Mouse (Mus musculus): ENCODE measurements around the gene Slc35f5. TPM values are rescaled to one million over a fixed set of nuclear protein-coding genes. Genes with fewer than 3 reads are reported as not detected.
A peak's percentile ranks its signal among the peaks of the same experiment; 100 is the strongest.

Gene Slc35f5
- total and polyA plus RNA-seq, 3 experiments = 5.8 to 7.0 TPM; not detected in 1

GRCm38 (mm10) chr1:125574219-125574618 lies 13.8 kb downstream of the Slc35f5 start:
- no peak overlapping the region for H3K4me3 ChIP-seq (ENCODE audit: control insufficient read depth in 1 of 2, insufficient read depth in 1 of 2, low read depth in 2 of 2, low read length in 2 of 2)
- H3K27me3 ChIP-seq (ENCODE audit: control insufficient read depth in 1 of 2, insufficient read depth in 2 of 2, low read length in 2 of 2) = no peaks in the 10 kb centered on the region
- no peaks in the 10 kb centered on the region for H3K9me3 ChIP-seq (replicated peaks; ENCODE audit: insufficient read depth, low read length)
- no peaks in the 10 kb centered on the region for H3K79me2 ChIP-seq (ENCODE audit: control insufficient read depth, insufficient read depth, low read length, poor library complexity)
- no peak for DNase-seq (ENCODE audit: low read depth, low spot score)
- no peak for TF ChIP-seq ETS1 (IDR thresholded peaks at IDR 0.05; ENCODE audit: low read depth, low read length)
- TF ChIP-seq TCF12 (IDR thresholded peaks at IDR 0.05; ENCODE audit: low read depth, low read length) = no peak
- no peak for TF ChIP-seq MAFK (IDR thresholded peaks at IDR 0.05; ENCODE audit: borderline replicate concordance, low read depth, low read length)
- no peak for TF ChIP-seq GABPA (IDR thresholded peaks at IDR 0.05; ENCODE audit: low read depth, low read length)
- TF ChIP-seq MEF2A (IDR thresholded peaks at IDR 0.05; ENCODE audit: extremely low read depth, insufficient replicate concordance, low read depth, low read length, poor library complexity, severe bottlenecking) = no peak
- TF ChIP-seq GATA1 (IDR thresholded peaks at IDR 0.05; ENCODE audit: low read depth, low read length) = no peak
- no peak for TF ChIP-seq SIN3A (IDR thresholded peaks at IDR 0.05; ENCODE audit: low read length)
- TF ChIP-seq MAX (IDR thresholded peaks at IDR 0.05; ENCODE audit: low read length) = no peak
- TF ChIP-seq RCOR1 (IDR thresholded peaks at IDR 0.05; ENCODE audit: low read depth, low read length) = no peak
- TF ChIP-seq SMC3 (IDR thresholded peaks at IDR 0.05; ENCODE audit: low read depth, low read length) = no peak
- no peak for TF ChIP-seq ZNF384 (IDR thresholded peaks at IDR 0.05; ENCODE audit: low read depth, low read length)
- TF ChIP-seq MYB (IDR thresholded peaks at IDR 0.05; ENCODE audit: low read depth, low read length) = no peak
- TF ChIP-seq CHD2 (IDR thresholded peaks at IDR 0.05; ENCODE audit: low read length) = no peak
- no peak for TF ChIP-seq KAT2A (conservative IDR thresholded peaks at IDR 0.05; ENCODE audit: low read depth, low read length)
- no peak for TF ChIP-seq JUND (IDR thresholded peaks at IDR 0.05; ENCODE audit: low read depth, low read length)
- TF ChIP-seq ZMIZ1 (IDR thresholded peaks at IDR 0.05; ENCODE audit: low read depth, low read length) = no peak
- TF ChIP-seq RAD21 (IDR thresholded peaks at IDR 0.05; ENCODE audit: low read depth, low read length) = no peak
- no peak for TF ChIP-seq MYC (IDR thresholded peaks at IDR 0.05; ENCODE audit: low read depth, low read length)
- no peak for TF ChIP-seq ZC3H11A (IDR thresholded peaks at IDR 0.05; ENCODE audit: low read depth, low read length)
- H3K9ac ChIP-seq (ENCODE audit: control insufficient read depth, low read depth, low read length, poor library complexity, severe bottlenecking) = no peak overlapping the region
- H3K36me3 ChIP-seq (ENCODE audit: control insufficient read depth in 1 of 2, insufficient read depth in 2 of 2, low read length in 2 of 2) = no peaks in the 10 kb centered on the region; a peak in 1 of 4 replicates
- H3K27ac ChIP-seq (ENCODE audit: control insufficient read depth, low read depth, low read length) = no peak overlapping the region
- H3K4me1 ChIP-seq (ENCODE audit: control insufficient read depth in 1 of 2, insufficient read depth in 2 of 2, low read length in 2 of 2) = peaks cover 0 to 2% of the 10 kb centered on the region in 2 experiments; a peak in 1 of 4 replicates

- DNase-seq (ENCODE audit: low read depth, low spot score) = peak; percentile 8
- Histone ChIP-seq H3K9me3 (replicated peaks; ENCODE audit: insufficient read depth, low read length) (no peaks in the 10 kb centered on the region), H3K36me3 (ENCODE audit: control insufficient read depth in 1 of 2, insufficient read depth in 2 of 2, low read length in 2 of 2) (no peaks in the 10 kb centered on the region; a peak in 1 of 4 replicates), H3K27me3 (ENCODE audit: control insufficient read depth in 1 of 2, insufficient read depth in 2 of 2, low read length in 2 of 2) (no peaks in the 10 kb centered on the region), H3K4me1 (ENCODE audit: control insufficient read depth in 1 of 2, insufficient read depth in 2 of 2, low read length in 2 of 2) (peaks cover 0 to 2% of the 10 kb centered on the region in 2 experiments; a peak in 1 of 4 replicates), H3K4me3 (ENCODE audit: control insufficient read depth in 1 of 2, insufficient read depth in 1 of 2, low read depth in 2 of 2, low read length in 2 of 2) (no peak overlapping the region), H3K27ac (ENCODE audit: control insufficient read depth, low read depth, low read length) (no peak overlapping the region), H3K9ac (ENCODE audit: control insufficient read depth, low read depth, low read length, poor library complexity, severe bottlenecking) (no peak overlapping the region), H3K79me2 (ENCODE audit: control insufficient read depth, insufficient read depth, low read length, poor library complexity) (no peaks in the 10 kb centered on the region)
- no peak for TF ChIP-seq ZKSCAN1 (IDR thresholded peaks at IDR 0.05; ENCODE audit: low read depth, low read length)
Observed at GRCm38 (mm10) chr1:125575458-125576114, 15.2 kb downstream of the Slc35f5 start.
